Mouse (Mus musculus) stomach, embryonic 16.5 days (tissue): ENCODE measurements around the gene Pmvk. TPM values are rescaled to one million over a fixed set of nuclear protein-coding genes. Genes with fewer than 3 reads are reported as not detected.

Experiments used
- ATAC-seq: fragments of 200-750 bp; cut with Nextera tagmentation; 2 replicates; pipeline ENCODE4 v1.8.0; 2017; ENCODE audit warnings: moderate number of reproducible peaks, moderate TSS enrichment; ENCODE audit not compliant: insufficient read depth, low FRiP score
- H3K27ac ChIP-seq: fragments of 300-500 bp; sonication (generic); 2 replicates; pipeline ENCODE4 v1.5.1; 2014; ENCODE audit warnings: low read length
- H3K27me3 ChIP-seq: fragments of 300-500 bp; sonication (generic); 2 replicates; pipeline ENCODE4 v1.6.1; 2014; ENCODE audit warnings: low read length, control low read depth, mixed read lengths; ENCODE audit not compliant: control insufficient read depth, insufficient read depth
- H3K36me3 ChIP-seq: fragments of 300-500 bp; sonication (generic); 2 replicates; pipeline ENCODE4 v1.6.1; 2014; ENCODE audit warnings: low read length; ENCODE audit not compliant: control insufficient read depth, insufficient read depth
- H3K4me1 ChIP-seq: fragments of 300-500 bp; sonication (generic); 2 replicates; pipeline ENCODE4 v1.6.1; 2014; ENCODE audit warnings: low read length, control low read depth, mixed read lengths; ENCODE audit not compliant: control insufficient read depth, insufficient read depth
- H3K4me2 ChIP-seq: fragments of 300-500 bp; sonication (generic); 2 replicates; pipeline ENCODE4 v1.6.1; 2014; ENCODE audit warnings: low read depth, low read length, mixed read lengths
- H3K4me3 ChIP-seq: fragments of 300-500 bp; sonication (generic); replicated peaks from 2 replicates; pipeline ENCODE4 v1.5.1; 2014; ENCODE audit warnings: mild to moderate bottlenecking, low read length
- H3K9ac ChIP-seq: fragments of 300-500 bp; sonication (generic); 2 replicates; pipeline ENCODE4 v1.6.1; 2014; ENCODE audit warnings: low read length
- H3K9me3 ChIP-seq: fragments of 300-500 bp; sonication (generic); replicated peaks from 2 replicates; pipeline ENCODE4 v1.6.1; 2016; ENCODE audit warnings: low read length, control low read depth; ENCODE audit not compliant: control insufficient read depth
- WGBS: fragments of 180-500 bp; shearing (Covaris S2); extraction: QIAGEN DNeasy Blood & Tissue Kit; methylation state at CpG from one replicate; pipeline ENCODE4 v1.1.7; 2014; 5-methylcytosine and 5-hydroxymethylcytosine counted together
- polyA plus RNA-seq: library from polyadenylated mRNA; unstranded; fragments of >200 nt; fragmentation: Nextera tagmentation; extraction: Ambion mirVana; gene quantifications from 2 replicates; pipeline ENCODE4 v1.2.1, GENCODE M21; 2015

Gene Pmvk
- polyA plus RNA-seq, 1 experiment from 2014 or later, result 56.0 TPM

DNA sequence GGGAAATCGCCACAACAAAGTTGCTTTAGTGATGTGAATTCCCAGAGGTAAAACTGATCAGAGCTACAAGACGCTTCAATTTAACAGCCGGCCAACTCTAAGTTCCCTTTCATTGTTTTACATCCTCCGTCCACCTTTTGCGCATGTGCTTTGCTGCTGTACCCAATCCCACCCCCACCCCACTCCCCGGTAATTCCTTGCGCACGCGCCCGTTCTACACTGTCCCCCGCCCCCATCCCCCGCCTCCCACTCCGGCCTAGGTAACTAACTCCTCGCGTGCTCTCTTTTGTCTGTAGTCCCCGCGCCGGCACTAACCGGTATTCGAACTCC lies 36.5 kb upstream of the Pmvk start:
- peak overlapping the region; percentile 78 for H3K4me2 ChIP-seq
- no peaks in the 10 kb centered on the region for H3K9me3 ChIP-seq
- H3K4me3 ChIP-seq, result peak overlapping the region; percentile 70
- peaks cover 18% of the 10 kb centered on the region for H3K36me3 ChIP-seq
- peak overlapping the region; percentile 99 for H3K27ac ChIP-seq
- no peaks in the 10 kb centered on the region for H3K27me3 ChIP-seq
- H3K4me1 ChIP-seq, result peaks cover 27% of the 10 kb centered on the region
- ATAC-seq, result peak; percentile 12
- H3K9ac ChIP-seq, result peak overlapping the region; percentile 74
- WGBS, result under 1% methylated on average over 20 of the region's 20 CpGs

DNA sequence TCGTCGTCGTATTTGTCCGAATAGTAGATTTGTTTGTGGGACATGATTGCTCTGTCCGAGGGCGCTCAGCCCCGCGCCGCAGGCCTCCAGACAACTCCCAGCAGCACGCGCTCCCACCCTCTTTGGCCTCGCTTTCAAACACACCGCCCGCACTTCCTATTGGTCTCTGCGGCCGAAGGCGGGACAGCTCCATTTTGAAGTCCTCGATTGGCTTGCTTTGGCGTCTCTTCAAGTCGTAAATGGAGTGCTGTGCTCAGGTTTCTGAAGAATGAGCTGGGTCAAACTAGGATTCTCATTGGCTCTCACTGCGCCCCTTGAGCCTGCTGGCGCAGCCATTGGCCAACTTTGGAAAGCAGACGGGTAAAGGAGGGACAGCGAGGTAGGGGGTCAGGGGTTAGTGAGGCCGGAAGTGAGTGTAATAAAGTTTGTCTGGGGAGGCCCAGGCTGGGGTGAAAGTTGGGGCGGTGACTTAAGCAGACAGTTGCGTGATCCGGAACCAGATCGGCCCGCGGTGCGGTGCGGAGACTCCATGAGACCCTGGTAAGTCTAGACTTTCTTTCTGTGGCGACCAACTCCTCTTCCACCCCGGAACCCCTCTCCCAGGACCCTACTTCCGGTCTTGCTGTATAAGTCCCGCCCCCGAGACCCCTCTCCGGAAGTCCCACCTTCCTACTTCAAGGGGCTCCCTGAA lies 36.0 kb upstream of the Pmvk start, which contains the start of the genes Cks1b and Shc1:
Gene Cks1b, minus strand, starts transcription at position 214 of the 691 bp plus-strand sequence.
Gene Shc1, plus strand, starts transcription at position 274 of the 691 bp plus-strand sequence.
- peaks cover 32% of the 10 kb centered on the region for H3K4me1 ChIP-seq
- H3K9ac ChIP-seq, result peak within 1 kb of the TSS; percentile 79
- H3K4me3 ChIP-seq, result peak within 1 kb of the TSS; percentile 70
- no peaks in the 10 kb centered on the region for H3K9me3 ChIP-seq
- H3K27me3 ChIP-seq, result no peaks in the 10 kb centered on the region
- peak; percentile 94 for ATAC-seq
- H3K27ac ChIP-seq, result peak within 1 kb of the TSS; percentile 99
- peaks cover 18% of the 10 kb centered on the region for H3K36me3 ChIP-seq
- WGBS, result under 1% methylated on average over 39 of the region's 39 CpGs
- H3K4me2 ChIP-seq, result peak within 1 kb of the TSS; percentile 78

DNA sequence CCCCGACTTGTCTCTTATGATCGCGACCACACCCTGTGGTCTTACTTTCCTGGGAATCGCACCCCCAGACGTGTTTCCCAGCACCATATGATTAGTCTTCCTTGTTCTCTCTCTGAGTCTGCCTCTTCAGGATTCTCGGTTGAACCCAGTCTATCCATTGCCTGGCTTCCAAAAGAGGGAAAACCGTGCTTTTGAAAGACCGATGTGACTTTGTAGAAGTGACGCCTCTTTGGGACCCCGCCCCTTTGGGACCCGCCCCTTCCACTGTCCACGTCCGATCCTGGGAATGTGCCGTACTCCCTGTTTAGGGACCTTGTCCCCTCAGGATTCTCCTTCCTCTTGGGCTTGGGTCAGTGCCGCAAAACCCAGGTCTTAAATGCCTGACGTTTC lies 35.5 kb upstream of the Pmvk start:
- H3K27ac ChIP-seq, result peak overlapping the region; percentile 99
- no peaks in the 10 kb centered on the region for H3K27me3 ChIP-seq
- H3K4me1 ChIP-seq, result peaks cover 37% of the 10 kb centered on the region
- peak overlapping the region; percentile 79 for H3K9ac ChIP-seq
- peak overlapping the region; percentile 78 for H3K4me2 ChIP-seq
- H3K4me3 ChIP-seq, result peak overlapping the region; percentile 70
- peaks cover 17% of the 10 kb centered on the region for H3K36me3 ChIP-seq
- H3K9me3 ChIP-seq, result no peaks in the 10 kb centered on the region
- peak; percentile 16 for ATAC-seq
- under 1% methylated on average over 16 of the region's 16 CpGs for WGBS

DNA sequence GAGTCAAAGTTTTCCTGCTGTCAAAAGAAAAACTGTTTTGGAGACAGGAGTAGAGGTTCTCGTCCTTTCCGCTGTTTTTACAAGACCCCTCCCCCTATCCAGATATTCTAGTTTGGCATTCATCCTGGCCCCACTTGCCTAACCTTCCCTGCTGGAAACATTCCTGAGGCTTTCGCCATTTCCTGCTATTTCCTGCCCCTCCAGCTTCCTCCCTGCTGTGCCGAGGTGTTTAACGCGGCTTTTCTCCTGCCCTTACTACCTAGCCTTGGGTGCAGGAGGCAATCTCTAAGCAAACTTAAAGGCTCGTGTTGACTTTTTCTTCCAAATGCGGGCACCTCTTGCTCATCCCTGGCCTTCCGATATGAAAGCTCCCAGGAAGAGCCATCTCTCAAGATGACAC lies 34.8 kb upstream of the Pmvk start:
- Histone ChIP-seq H3K4me1 (peaks cover 44% of the 10 kb centered on the region), H3K36me3 (peaks cover 10% of the 10 kb centered on the region), H3K27ac (peak overlapping the region; percentile 99), H3K27me3 (no peaks in the 10 kb centered on the region), H3K4me2 (peak overlapping the region; percentile 78), H3K4me3 (peak overlapping the region; percentile 70), H3K9me3 (no peaks in the 10 kb centered on the region), H3K9ac (peak overlapping the region; percentile 79)
- 1% methylated on average over 9 of the region's 9 CpGs for WGBS
- no peak for ATAC-seq

DNA sequence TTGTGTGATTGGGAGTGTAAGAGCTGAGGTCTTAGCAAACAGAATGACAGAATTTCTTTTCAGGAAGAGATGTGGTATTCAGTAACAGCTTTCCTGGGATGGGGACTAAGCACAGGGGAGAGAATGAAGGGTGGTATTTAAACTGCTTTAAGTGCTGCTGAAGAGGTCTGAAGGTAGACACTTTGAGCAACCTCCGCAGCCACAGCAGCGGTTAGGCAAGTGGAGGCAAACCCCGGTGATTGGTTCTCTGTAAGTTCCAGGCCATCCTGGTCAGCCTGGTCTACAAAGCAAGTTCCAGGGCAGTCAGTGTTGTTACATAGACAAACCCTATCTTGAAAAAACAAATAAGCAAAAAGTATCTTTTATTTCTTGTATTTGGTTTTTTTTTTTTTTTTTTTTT lies 34.4 kb upstream of the Pmvk start:
- Histone ChIP-seq H3K4me2 (peak overlapping the region; percentile 78), H3K4me3 (peak overlapping the region; percentile 70), H3K27me3 (no peaks in the 10 kb centered on the region), H3K27ac (peak overlapping the region; percentile 99), H3K36me3 (peaks cover 6% of the 10 kb centered on the region), H3K9me3 (no peaks in the 10 kb centered on the region), H3K9ac (peak overlapping the region; percentile 79), H3K4me1 (peaks cover 48% of the 10 kb centered on the region)
- WGBS, result 20% methylated on average over 3 of the region's 3 CpGs
- ATAC-seq, result no peak

DNA sequence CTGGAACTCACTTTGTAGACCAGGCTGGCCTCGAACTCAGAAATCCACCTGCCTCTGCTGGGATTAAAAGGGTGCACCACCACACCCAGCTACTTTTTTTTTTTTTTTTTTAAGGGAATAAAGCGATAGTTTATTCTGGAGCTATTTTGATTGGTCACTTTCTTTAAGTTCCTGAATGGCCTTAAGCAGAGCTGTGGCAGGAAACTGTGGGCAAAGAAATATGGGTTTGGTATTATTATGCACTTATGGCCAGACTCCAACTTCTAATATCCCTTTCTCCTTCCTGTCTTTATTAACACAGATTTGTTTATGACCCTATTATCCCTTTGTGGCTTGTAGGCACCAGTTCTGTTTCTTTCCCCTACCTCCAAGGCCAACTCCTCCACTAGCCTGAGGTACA lies 33.9 kb upstream of the Pmvk start:
- H3K36me3 ChIP-seq, result peaks cover 4% of the 10 kb centered on the region; the same call in 1 of the 2 replicates
- H3K4me1 ChIP-seq, result peaks cover 48% of the 10 kb centered on the region
- H3K27me3 ChIP-seq, result no peaks in the 10 kb centered on the region
- peak overlapping the region; percentile 86 for H3K9ac ChIP-seq
- peak overlapping the region; percentile 99 for H3K27ac ChIP-seq
- peak overlapping the region; percentile 70 for H3K4me3 ChIP-seq
- WGBS, result 51% methylated on average over 2 of the region's 2 CpGs
- peak overlapping the region; percentile 78 for H3K4me2 ChIP-seq
- no peak for ATAC-seq
- no peaks in the 10 kb centered on the region for H3K9me3 ChIP-seq

DNA sequence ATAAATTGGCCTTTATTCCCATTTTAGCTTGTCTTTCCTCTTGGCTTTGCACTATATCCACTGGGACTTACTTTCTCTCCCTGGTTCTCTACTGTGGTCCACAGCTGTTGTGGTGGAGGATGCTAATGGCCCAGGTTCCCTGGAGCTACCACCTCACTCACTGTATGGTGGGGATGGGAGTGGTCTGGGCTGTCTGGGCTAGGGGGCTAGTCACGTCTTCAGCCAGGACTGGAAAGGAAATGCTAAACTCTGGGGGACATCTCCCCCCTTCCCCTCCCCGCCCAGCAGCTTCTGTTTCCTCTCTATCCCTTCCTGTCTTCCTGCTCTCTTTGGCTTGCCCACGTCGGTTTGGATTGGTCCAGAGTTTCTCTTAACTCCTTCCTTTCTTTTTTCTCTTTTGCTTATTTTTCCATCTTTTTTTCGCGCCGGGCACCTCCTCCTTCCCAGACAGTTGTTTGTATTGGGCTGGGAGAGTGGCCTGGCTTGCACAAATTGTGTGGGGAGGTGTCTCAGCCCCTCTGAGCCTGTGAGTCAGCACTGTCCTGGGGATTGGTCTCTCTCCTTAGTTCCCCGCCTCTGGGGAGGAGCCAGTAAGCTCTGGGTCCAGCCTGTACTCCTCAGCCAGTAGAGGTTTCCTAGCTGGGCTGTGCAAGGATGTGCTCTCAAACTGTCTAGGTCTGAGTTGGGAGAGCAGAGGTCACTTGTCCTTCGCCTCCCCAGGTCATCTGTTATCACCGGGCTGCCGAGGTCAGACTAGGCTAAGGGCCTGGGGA lies 33.2 kb upstream of the Pmvk start:
- ATAC-seq, result peak; percentile 83
- Histone ChIP-seq H3K4me2 (peak overlapping the region; percentile 78), H3K4me1 (peaks cover 48% of the 10 kb centered on the region), H3K27me3 (no peaks in the 10 kb centered on the region), H3K4me3 (peak overlapping the region; percentile 64), H3K36me3 (peaks cover 6% of the 10 kb centered on the region; the same call in 1 of the 2 replicates), H3K9me3 (no peaks in the 10 kb centered on the region), H3K9ac (peak overlapping the region; percentile 86), H3K27ac (peak overlapping the region; percentile 99)
- WGBS, result 2% methylated on average over 11 of the region's 11 CpGs

DNA sequence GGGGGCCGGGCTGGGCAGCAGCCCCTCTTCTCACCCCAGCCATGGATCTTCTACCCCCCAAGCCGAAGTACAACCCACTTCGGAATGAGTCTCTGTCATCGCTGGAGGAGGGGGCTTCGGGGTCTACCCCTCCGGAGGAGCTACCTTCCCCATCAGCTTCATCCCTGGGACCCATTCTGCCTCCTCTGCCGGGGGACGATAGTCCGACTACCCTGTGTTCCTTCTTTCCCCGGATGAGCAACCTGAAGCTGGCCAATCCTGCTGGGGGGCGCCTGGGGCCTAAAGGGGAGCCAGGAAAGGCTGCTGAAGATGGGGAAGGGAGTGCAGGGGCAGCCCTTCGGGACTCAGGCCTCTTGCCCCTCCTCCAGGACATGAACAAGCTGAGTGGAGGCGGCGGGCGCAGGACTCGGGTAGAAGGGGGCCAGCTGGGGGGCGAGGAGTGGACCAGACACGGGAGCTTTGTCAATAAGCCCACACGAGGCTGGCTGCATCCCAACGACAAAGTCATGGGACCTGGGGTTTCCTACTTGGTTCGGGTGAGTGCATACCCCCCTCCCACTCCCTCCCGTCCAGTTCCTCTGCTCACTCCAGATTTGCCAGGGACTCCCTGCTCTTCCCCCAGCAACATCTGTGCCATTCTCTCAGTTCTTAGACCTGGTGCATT lies 32.4 kb upstream of the Pmvk start:
- Histone ChIP-seq H3K9me3 (no peaks in the 10 kb centered on the region), H3K27ac (peak overlapping the region; percentile 99), H3K27me3 (no peaks in the 10 kb centered on the region), H3K36me3 (0 out of 2 replicates have a peak, but pooled peaks cover 5% of the 10 kb centered on the region), H3K4me2 (peak overlapping the region; percentile 78), H3K4me1 (peaks cover 42% of the 10 kb centered on the region), H3K4me3 (peak overlapping the region; percentile 64), H3K9ac (peak overlapping the region; percentile 86)
- 13% methylated on average over 22 of the region's 22 CpGs for WGBS
- no peak for ATAC-seq
